Mouse (Mus musculus): ENCODE measurements around the gene Disc1.

The Disc1 gene

DNA sequence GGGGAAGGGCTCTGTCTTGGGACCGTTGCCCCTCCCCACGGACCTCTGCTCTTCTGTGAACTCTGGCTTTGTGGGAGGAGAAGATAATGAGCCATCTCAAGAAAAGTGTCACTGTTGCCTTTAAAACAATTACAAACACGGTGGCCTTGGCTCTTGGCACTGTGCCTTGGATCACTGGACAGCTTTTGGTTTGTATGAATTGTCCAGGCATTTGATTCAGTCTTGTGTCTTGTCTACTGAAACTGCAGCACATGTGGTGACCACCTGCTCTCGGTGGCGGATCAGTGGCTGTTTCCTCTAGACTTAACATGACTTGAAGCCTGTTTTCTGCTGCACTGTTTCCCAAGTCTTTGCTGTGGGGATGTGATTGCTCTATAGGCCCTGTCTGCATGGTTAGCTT, 44.1 kb downstream of the Disc1 start:
- in situ Hi-C loops (cut with MboI; ENCODE audit: unreplicated experiment in 2 of 2): loop anchor here in 1 of 2 experiments (25.0 kb wide), 1 partner anchor 1864 kb away; the partner anchor contains the start of gene Rbm34

DNA sequence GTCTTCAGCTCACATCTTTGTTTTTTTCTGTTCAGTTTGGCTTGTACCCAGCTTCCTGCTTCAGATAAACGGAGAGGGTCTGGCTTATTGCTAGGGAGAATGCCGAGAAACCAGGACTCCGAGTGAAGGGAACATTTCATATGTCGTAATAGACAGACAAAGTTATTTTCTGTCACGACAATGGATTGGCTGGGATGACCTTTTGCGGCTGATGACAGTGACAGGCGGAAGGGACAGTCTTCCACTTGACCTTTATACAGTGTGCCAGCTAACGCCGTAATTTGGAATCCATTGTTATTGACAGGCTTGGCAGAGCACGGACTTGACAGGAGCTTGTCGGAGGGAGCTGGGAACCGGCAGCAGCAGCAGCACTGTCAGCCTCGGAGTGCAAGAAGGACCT, 48.3 kb downstream of the Disc1 start:
- in situ Hi-C loops (cut with MboI; ENCODE audit: unreplicated experiment in 2 of 2): no loop called here

DNA sequence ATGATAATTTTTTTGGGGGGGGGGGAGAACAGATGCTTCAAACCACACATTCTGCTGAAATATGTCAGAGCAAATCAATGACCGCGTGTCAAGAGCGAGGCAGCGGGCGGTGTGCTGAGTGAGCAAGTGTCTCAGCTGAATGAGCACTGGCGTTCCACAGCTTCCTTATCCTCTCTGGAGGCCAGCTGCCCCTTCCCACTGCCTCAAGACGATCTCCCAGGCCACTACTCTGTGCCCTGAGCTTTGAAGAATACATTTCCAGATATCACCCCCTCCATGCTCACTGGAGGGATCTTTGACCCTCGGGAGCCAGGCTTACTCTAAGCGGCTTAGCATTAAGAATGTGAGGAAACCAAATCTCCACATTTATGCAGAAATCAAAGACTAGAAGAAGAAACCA, 59.2 kb downstream of the Disc1 start:
- in situ Hi-C loops (cut with MboI; ENCODE audit: unreplicated experiment in 2 of 2): loop anchor here in 1 of 2 experiments (5.0 kb wide), 1 partner anchor 41 kb away; no protein-coding TSS in a partner anchor

DNA sequence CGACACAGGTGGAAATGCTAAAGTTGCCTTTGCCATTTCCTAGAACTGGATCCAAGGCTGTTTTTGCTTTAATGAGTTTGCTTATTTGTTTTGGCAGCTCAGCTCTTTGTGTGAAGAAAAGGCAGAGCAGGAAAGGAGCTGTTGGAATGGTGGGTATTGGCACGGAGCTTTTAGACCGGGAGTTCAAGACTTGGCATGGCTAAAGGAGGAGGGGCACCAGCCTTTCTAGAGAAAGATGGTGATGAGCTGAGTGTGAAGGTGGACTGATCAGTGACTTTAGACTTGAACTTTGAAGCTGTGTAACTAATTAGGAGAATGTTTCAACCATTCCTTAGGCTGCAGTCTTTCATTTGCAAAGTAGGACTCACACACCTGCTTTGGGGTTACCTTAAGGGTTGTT, 59.8 kb downstream of the Disc1 start:
- in situ Hi-C loops (cut with MboI; ENCODE audit: unreplicated experiment in 2 of 2): loop anchor here in 1 of 2 experiments (5.0 kb wide), 1 partner anchor 42 kb away; no protein-coding TSS in a partner anchor

DNA sequence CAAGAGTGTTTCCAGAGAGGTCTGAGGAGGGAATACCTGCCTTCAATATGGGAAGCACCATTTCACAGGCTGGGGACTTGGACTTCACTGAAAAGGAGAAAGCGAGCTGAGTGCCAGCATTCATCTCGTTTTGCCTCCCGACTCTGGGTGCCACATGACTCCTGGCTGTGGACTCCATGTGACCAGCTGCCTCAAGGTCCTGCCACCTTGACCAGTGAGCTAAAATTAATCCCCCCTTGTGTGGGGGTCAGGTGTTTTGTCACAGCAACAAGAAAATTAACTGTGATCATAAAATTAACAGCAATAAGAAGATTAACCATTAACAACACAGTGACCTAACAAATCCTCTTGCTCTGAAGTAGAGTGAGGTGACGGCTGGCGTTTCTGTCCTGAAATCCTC, 61.3 kb downstream of the Disc1 start:
- in situ Hi-C loops (cut with MboI; ENCODE audit: unreplicated experiment in 2 of 2): no loop called here

DNA sequence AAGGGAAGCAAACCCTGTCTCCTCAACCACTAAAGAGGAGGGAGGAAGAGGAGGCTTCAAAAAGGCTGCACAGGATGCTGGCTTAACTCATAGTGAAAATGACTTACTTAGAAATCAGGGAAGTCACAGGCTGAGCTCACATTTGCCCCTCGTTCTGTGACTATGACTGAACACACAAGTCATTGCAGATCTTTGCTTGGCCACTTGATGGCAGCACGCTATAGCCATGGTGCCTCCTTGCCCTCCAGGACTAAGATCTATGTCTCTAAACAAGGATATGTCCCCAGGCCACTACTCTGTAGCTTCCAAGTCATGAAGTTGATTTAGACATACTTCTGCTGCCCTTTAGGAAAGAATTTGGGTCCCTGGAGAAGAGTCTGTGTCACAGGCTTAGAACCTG, 62.6 kb downstream of the Disc1 start:
- in situ Hi-C loops (cut with MboI; ENCODE audit: unreplicated experiment in 2 of 2): no loop called here

DNA sequence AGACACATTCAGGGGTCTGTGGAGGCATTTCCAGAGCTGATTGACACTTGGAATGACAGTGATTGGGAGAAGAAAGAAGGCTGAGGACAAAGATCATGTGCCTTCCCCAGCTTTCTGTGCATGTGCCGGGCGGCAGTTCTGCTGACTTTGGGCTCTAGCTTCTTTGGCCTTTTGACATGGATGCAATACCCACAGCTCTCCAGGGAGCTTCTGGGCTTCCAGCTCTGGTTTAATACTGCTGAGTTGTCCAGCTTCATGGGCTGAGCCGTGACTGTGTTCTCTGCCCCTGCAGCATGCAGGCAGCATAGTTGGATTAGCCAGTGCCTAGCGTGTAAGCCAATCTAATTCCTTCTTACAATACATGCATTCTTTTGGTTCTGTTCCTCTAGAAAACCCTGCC, 72.5 kb downstream of the Disc1 start:
- in situ Hi-C loops (cut with MboI; ENCODE audit: unreplicated experiment in 2 of 2): no loop called here

DNA sequence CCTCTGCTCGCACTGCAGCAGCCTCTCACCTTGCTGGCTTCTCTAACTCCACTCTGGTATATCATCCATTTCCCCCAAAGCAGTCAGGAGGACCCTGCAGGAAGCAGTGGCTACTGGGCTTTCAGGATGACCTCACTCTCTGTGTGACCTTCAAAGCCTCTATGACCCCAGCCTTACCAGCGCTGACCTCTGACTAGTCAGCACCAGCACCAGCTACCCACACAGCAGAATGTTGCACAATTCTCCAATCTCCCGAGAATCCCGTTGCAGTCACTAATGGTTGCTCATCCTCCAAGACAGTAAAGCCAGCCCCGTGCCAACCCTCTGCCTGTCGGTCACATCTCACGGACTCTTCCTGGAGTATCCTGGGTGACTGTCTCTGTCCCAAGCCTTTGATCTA, 73.6 kb downstream of the Disc1 start:
- in situ Hi-C loops (cut with MboI; ENCODE audit: unreplicated experiment in 2 of 2): no loop called here

DNA sequence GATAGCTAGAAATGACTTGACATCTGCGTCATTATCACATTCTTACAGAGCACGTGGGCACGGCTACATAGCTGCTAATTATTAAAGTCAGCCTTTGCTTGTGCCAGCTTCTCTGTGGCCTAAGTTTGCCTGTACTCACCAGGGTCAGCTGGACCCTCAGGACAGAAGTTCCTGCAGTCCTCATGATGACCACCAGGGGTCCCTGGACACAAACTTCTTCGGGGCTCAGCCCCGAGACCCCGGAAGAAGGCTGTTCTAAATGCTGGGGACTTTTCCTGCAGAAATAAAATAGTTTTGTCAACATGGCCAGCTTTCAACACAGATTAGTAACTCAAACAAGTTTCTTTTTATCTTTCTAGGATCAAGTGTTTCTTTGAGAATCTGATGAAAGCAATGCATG, 74.3 kb downstream of the Disc1 start:
- in situ Hi-C loops (cut with MboI; ENCODE audit: unreplicated experiment in 2 of 2): no loop called here

DNA sequence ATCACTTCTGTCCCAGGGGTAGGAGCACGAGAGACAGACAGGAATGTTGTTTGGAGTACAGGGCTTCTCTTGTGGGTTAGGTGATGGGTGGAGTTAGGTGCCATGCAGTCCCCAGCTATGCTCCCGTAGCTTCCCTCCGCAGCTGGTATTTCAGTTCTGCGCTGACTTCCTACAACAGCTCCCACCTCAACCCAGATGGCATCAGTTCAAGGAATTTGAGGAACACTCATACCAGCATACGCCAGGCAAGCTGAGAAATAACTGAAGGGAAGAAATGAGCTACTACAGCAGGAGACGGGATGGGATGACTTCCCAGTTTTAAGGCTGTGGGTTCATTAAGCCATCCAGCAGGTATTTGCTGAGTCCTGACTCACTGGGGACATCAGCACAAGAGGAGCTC, 76.8 kb downstream of the Disc1 start:
- in situ Hi-C loops (cut with MboI; ENCODE audit: unreplicated experiment in 2 of 2): no loop called here

DNA sequence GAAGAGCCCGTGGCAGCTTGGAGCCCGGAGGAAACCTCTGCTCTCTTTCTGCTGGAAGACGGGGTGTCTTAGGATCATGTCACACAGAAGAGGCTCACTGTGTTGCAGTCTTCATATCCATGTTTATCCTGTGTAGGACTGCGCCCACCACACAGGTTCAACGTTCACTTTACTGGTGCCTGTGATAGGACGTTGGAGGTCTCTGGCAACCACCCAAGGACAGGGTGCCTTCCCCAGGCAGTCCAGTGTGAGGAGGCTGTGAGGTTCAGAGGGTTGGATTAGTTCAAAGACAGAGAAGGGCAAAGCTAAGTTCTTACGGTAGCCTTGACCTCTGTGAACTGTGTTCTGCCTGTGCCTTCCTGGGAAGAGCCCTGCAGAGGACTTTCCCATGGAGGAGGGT, 77.3 kb downstream of the Disc1 start:
- in situ Hi-C loops (cut with MboI; ENCODE audit: unreplicated experiment in 2 of 2): no loop called here

DNA sequence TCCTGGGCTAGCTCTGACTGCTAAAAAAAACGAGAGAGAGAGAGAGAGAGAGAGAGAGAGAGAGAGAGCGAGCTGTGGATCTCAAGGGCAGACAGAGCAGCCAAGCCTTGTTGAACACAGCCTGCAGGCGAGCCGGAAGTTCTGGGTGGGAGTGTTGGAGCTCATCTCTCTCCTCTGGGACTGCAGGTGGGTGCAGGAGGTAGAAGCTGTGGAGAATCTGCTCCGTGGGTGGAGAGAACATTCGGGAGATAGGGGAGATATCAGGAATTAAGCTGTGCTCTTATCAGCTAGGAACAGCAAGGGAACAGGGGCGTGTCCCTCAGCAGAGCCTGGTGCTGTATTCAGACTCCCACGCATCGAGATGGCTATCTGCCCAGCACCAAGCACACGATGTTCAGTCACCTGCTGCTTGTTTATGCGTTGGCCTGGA, 79.7 kb downstream of the Disc1 start:
- in situ Hi-C loops (cut with MboI; ENCODE audit: unreplicated experiment in 2 of 2): no loop called here

DNA sequence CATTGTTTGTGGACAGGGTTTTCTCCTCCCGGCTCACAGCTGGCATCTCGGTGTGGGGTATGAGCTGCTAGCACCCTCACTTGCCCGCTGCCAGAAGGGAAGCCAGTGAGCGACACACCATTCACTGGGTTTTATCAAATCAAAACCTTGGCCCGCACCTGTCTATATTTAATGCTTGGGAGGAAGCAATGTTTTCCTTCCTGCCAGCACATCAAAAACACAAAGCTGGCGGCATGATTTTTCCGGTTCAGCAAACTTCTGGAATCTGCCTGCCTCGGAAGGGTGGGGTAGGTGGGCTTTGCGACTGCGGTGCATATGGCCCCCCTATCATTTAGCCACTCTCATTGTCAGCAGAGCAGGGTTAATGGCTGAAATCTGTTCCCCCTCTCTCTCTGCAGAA, 80.9 kb downstream of the Disc1 start:
- in situ Hi-C loops (cut with MboI; ENCODE audit: unreplicated experiment in 2 of 2): no loop called here

DNA sequence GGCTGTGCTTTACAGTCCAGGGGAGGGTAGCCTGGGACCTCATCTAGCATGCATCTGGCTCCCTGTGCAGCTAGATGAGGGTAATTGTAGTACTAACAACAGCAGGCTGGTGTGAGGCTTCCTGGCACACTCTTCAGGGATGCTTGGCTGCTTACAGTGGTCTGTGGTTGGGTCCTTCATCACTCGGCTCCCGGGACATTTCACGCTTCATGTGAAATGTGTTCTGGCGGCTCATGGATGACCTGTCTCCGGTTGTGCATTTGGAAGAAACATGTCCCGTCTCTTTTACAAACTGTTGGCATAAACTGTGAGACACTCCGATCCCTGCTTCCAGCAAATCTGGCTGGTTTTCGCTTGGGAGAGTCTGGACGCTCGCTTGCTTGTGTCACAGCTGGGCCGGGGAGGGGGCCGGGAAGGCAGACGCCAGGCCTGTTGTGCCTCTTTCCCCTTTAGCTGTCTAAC, 85.7 kb downstream of the Disc1 start:
- in situ Hi-C loops (cut with MboI; ENCODE audit: unreplicated experiment in 2 of 2): no loop called here

DNA sequence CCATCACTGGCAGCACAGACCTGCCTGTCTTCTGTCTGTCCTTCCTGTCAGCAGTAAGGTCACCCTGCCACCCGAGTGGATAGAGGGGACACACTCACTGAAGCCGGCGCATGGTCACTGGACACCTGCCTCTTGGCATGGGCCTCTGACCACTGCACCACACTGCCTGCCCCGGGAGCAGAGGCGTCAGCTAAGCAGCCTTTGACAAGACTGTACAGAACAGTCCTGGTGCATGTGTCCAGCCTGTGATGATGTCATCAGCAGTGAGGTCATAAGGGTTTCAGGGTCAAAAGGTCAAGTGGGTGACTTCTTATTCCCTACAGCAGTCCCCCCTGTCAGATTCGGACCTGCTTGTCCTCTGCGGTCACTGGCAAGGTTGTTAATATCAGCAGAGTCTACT, 87.0 kb downstream of the Disc1 start:
- in situ Hi-C loops (cut with MboI; ENCODE audit: unreplicated experiment in 2 of 2): no loop called here

DNA sequence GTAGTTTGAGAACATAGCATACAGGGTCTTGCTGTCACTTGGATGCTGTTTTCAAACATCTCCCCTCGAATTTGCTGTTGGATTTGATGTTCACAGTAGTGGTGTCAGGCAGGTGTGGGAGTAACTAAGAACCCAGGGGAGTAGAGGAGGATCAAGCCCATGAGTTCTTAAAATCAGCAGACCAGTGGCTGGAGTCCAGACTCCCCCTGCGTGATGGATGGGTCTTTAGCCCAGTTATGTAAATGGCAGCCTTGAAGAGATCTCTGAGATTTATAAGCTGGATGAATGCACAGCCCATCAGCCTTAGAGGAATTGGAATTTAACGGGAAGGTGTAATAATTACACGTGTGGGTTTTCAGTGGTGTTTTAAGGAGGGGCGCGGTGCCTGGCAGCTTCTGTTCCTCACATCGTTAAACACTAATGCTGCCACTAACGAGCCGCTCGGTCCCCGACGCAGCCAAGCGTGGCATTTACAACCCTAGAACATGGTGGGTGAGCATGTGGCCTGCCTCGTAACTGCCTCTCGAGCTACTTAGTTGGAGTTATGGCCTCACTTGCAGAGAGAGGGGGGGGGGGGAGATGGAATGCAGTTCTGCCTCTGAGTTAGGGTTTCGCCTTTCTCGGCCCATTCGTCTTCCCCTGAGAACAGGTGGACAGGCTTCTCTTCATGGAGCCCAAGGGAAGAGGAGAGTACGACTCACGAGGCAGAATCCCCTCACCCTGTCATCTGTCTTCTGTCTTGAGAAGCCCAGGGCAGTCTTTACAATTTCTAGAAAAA, 103.1 kb downstream of the Disc1 start:
- in situ Hi-C loops (cut with MboI; ENCODE audit: unreplicated experiment in 2 of 2): no loop called here

DNA sequence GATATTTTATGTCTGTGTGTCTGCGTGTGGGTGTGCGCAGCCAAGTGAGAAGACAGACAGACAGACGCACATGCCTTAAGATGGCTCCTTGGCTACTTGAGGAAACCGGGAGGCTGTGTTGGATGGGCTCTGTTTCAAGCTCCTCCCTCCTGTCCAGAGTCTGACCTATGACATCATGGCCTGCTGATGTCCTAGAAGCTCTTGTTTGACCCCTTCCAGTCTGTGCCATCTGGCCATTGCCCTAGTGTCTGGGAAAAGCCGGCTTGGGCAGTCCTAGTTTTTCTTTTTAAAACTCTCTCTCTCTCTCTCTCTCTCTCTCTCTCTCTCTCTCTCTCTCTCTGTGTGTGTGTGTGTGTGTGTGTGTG, 103.6 kb downstream of the Disc1 start:
- in situ Hi-C loops (cut with MboI; ENCODE audit: unreplicated experiment in 2 of 2): no loop called here

DNA sequence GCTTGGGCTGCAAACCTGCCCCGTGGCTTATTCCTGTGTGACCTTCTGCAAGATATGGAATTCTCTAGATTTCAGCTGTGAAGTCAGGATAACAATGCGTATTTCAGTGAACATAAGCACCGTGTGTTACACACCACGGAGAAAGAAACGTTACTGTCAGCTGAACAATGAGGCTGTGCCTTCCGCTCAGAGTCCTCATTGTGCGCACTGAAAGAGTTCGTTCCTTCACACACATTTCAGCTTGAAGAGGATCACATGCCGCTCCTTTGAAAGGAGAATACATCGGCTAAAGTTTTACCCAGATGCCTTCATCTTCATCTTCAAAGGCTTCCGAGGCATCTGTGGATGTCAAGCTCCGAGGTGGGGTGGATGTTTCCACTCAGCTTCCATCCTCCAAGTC, 105.4 kb downstream of the Disc1 start:
- in situ Hi-C loops (cut with MboI; ENCODE audit: unreplicated experiment in 2 of 2): no loop called here

DNA sequence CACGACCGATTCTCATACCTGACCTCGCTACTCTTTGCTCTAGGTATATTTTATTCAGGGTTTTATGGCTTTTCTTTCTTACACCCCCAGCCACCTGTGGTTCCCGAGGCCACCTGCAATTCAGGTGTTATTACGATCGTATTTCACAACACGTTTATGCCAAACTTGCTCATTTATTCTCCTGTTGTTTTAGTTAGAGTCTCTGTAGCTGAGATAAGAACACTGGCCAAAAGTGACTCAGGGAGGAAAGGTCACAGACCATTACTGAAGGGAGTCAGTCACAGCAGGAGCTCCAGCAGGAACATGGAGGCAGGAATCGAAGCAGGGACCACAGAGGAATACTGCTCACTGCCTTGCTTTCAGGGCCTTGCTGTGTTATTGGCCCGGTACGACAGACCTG, 109.5 kb downstream of the Disc1 start:
- in situ Hi-C loops (cut with MboI; ENCODE audit: unreplicated experiment in 2 of 2): no loop called here

DNA sequence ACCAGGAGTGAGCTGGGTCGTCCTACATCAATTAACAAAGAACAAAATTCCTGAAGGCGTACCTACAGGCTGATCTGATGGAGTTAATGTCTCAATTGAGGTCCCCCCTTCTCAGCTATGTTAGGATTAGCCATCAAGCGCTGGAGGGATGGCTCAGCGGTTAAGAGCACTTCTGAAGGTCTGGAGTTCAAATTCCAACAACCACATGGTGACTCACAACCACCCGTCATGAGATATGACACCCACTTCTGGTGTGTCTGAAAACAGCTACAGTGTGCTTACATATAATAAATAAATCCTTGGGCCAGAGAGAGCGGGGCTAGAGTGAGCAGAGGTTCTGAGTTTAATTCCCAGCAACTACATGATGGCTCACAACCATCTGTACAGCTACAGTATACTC, 109.9 kb downstream of the Disc1 start:
- in situ Hi-C loops (cut with MboI; ENCODE audit: unreplicated experiment in 2 of 2): no loop called here

DNA sequence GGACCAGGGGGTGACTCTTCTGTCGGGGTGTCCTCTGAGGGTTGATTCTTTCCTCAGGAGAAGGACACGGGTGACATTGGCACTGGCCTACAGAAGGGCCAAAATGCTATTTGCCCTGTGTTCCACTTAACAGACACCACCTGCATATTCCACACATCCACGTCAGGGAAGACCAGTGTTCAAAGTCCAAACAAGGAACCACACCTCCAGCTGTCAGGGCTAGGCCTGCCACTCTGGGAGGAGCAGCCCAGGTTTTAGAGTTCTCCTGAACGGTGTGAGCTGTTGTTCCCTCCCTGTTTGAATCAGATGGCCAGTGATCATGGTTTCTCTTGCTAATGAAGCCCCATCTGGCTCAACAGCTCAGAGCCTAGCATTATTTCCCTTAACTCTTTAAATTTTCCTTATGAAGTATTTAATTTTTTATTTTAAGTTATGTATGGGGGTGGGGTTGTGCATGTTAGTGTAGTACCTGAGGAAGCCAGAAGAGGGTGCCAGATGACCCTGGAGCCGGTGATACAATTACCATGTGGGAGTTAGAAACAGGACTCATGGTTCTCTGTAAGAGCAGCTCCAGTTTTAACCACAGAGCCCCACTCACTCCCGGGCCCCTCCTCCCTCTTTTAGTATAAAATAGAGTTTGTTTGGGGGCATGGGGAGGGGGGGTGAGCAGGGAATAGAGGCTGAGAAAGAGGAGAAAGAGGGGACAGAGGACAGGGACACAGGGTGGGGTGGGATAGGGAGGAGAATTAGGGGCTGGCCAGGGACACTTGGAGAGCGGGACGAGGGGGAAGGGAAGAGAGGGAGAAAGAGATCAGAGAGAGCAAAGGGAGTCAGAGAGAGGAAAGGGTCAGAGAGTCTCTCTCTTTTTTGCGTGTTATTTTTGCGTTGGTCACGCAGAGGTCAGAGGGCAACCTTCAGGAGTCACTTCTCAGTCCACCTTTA, 111.8 kb downstream of the Disc1 start:
- in situ Hi-C loops (cut with MboI; ENCODE audit: unreplicated experiment in 2 of 2): loop anchor here (5.0 kb wide), 1 partner anchor 98 kb away; no protein-coding TSS in a partner anchor

Measured in v-Abl transformed pro-B cells (cell line).